Mouse (Mus musculus): ENCODE measurements around the gene Hist1h2bk. TPM values are rescaled to one million over a fixed set of nuclear protein-coding genes. Genes with fewer than 3 reads are reported as not detected.
A peak's percentile ranks its signal among the peaks of the same experiment; 100 is the strongest.
"Not testable (repeated sequence)": the region's sequence is repeated elsewhere in the genome, so short reads cannot be mapped to it uniquely, and the experiment has no call there.

Gene Hist1h2bk
- total RNA-seq, 2 experiments from 2014 or later, result 18.0 to 23.9 TPM

DNA sequence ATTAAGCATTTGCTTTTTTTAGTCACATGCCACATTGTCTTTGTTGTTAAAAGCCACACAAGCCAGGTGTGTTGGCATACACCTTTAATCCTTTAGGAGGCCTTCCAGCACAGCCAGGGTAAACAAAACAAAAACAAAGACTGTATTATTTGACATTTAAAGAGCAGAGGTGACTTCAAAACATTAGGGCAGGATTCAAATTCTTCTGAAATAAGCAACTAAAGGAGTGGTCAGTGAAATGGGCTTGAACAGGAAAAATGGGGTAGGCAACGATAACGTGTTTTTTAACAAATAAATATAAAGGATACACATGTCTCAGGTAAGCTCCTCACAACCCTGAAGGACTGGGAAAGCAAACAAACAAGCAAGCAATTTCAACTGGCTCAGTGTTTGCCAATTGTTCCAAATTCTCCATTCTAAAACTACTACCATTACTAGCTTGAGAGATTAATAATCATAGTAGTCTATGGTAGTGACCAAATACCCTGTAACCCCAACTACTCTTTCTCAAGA lies 4.3 kb downstream of the Hist1h2bk start:
- DNase-seq (ENCODE audit: low spot score in 2 of 2), result no peak

DNA sequence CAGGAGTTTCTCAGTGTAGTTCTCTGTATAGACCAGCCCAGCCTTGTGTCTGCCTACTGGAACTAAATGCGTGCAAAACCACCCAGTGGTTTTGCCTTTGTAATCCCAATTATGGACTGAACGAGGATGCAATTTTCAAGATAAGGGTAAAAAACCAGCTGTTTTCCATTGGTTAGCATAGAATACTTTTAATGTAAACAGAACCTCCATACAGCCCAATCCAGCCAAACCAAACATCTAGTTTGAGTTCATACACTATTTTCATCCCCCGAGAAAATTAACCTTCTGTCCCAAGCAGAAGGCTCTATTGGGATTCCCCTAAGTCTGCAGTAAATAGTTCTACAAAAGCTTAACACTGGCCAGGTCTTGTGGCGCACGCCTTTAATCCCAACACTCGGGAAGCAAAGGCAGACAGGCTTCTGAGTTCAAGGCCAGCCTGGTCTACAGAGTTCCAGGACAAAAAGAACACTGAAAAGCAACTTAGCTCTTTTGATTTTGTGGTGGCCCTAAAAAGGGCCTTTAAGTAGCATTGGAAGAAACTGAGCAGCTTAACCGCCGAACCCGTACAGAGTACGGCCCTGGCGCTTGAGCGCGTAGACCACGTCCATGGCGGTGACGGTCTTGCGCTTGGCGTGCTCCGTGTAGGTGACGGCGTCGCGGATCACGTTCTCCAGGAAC lies 4.9 kb downstream of the Hist1h2bk start:
- DNase-seq (ENCODE audit: low spot score in 2 of 2), result no peak

- peak; percentile 92 to 94 for DNase-seq (ENCODE audit: low spot score in 2 of 2)
These were observed 5.5 kb downstream of the Hist1h2bk start, which contains the start of gene Hist1h4i for GRCm38 (mm10) chr13:22041142-22041536. Gene Hist1h4i, minus strand, starts transcription at chr13:22041362.

- no peak for DNase-seq (ENCODE audit: low spot score in 2 of 2)
These were observed 6.2 kb downstream of the Hist1h2bk start for GRCm38 (mm10) chr13:22041651-22042567.

- peak; percentile 64 to 80 for DNase-seq (ENCODE audit: low spot score in 2 of 2)
These were observed 7.2 kb downstream of the Hist1h2bk start, which contains the start of the genes Hist1h2ag and Hist1h2bj for GRCm38 (mm10) chr13:22042568-22043502. Gene Hist1h2ag, minus strand, starts transcription at chr13:22042944. Gene Hist1h2bj, plus strand, starts transcription at chr13:22043214.

DNA sequence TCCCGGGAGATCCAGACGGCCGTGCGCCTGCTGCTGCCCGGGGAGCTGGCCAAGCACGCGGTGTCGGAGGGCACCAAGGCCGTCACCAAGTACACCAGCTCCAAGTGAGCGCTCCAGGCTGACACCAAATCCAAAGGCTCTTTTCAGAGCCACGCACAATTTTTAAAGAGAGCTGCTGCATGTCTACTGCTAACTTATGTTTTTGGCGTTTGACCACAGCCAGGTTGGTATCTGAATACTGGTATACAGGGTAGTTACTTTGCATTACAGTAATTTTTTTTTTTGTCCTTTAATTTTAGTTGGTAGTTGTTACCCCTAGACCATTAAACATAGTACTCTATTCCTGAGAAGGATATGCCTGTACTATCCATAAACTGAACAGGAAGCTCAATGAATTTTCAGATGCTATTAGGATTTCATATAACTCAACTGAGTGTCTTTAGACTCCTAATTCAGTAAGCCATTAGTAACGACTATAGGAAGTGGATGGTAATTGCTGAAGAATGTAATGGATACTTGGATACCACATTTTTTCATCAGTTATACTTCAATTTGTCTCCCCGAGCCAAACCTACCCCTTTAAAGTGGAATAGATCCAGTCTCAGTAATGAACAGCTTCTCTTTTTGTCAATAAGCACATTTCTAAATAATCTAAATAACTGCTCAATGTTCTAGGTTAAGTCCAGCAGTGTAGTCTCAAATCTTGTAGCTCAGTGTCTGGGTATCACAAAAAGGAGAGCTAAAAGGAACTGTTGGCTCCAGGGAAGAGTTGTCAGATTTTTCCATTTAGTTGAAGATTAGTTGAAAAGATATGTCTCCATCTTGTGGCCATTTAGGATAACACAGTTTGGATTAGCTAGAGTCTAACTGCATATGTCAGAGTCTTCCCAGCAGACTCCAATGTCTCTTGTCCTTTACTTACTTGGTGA lies 8.1 kb downstream of the Hist1h2bk start:
- no peak for DNase-seq (ENCODE audit: low spot score in 2 of 2)

DNA sequence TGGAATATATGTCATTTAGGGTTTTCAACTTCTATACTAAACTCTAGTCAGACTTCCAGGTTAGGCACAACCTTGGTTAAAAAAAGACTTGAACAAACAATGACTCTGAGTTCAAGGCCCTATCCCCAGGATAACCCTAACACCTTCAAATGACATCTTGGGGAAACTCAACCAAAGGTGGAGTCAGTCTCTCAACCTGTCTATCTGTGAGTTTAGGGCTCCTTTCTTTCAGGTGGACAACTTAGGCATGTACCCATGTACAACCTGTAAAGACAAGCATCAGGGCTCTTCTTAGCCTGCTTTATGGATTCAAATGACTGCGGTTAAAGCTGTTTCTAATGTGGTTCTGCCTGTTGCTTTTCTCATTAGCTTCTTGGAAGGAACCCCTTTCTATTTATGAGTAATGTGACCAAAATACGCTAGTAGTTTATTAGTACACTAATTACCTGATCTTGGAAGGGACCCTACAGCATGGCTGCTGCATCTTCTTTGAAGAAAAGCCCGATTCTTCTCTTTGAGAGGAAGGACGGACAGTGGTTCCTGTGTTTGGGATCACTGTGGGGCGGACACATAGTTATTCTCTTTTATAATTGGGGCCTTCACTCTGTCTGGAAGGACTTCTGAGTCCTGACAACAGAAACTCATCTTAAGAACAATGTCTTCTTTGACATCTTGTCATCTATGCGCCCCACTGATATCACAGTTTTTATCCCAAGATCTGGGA lies 8.9 kb downstream of the Hist1h2bk start:
- no peak for DNase-seq (ENCODE audit: low spot score in 2 of 2)

- no peak for DNase-seq (ENCODE audit: low spot score in 2 of 2)
These were observed 9.6 kb downstream of the Hist1h2bk start for GRCm38 (mm10) chr13:22045311-22045710.

GRCm38 (mm10) chr13:22049041-22049440 lies 13.4 kb downstream of the Hist1h2bk start:
- no peak for DNase-seq (ENCODE audit: low spot score in 2 of 2)

GRCm38 (mm10) chr13:22049737-22050440 lies 14.2 kb downstream of the Hist1h2bk start:
- no peak for DNase-seq (ENCODE audit: low spot score in 2 of 2)

DNA sequence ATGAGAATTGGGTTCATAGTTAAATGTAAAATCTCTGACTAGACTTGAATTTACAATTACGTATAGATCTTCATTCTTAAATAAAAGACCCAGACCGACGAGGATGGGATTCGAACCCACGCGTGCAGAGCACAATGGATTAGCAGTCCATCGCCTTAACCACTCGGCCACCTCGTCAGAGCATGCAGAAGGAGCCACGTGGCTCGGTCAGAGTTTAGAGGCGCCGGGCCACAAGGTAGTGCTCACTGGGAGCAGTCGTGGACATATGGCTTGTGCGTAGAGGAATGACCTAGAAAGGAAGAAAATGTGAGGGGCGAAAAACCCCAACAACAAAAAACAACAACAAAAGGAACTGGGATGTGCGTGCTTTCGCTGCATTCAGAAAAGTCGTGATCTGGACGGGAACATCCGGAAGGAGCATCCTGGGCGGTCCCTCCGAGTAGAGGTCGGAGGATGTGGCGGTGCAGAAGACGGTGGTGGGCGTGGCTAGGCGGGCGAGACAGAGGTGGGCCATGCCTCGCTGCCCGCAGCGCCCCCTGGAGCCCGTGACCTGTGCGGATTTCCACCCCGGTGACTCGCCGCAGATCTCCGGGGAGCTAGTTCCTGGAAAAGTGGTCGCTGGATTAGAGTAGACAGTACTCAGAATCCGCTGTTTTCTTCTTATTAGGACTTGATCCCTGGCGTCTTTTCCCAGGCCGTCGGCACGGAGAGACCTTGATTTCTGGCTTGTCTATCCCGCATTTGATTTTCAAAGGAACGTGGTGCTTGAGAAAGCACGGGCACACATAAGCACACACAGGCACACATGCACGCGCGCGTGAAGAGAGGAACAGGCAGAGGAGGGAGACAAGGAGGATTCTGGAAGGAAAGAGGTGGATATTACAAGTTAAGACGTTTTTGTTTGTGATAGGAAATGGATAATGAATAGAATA lies 15.2 kb downstream of the Hist1h2bk start:
- peak; percentile 90 to 91 for DNase-seq (ENCODE audit: low spot score in 2 of 2)

- no peak for DNase-seq (ENCODE audit: low spot score in 2 of 2)
These were observed 15.8 kb downstream of the Hist1h2bk start for GRCm38 (mm10) chr13:22051523-22051859.

DNA sequence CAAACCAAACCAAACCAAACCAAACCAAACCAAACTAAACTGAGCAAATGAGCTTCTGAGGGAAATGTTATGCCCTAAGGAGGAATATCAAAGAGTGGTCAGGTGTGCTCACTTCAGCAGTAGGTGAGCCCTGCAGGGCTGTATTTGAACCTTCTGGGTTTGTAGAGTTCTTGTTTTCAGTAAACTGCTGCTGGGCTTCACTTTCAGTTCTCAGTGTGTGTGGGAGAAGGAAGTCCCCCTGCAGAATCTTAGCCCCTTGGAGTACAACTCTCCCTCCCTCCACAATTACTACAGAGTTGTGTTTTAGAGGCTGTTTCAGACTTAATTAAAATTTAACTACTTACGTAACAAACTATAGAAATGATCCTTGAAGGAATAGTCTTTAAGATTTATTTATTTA lies 18.1 kb downstream of the Hist1h2bk start:
- DNase-seq (ENCODE audit: low spot score in 2 of 2), result no peak

GRCm38 (mm10) chr13:22061422-22061821 lies 25.8 kb downstream of the Hist1h2bk start:
- no peak for DNase-seq (ENCODE audit: low spot score in 2 of 2)

- DNase-seq (ENCODE audit: low spot score in 2 of 2), result no peak
These were observed 27.8 kb downstream of the Hist1h2bk start for GRCm38 (mm10) chr13:22063468-22063867.

DNA sequence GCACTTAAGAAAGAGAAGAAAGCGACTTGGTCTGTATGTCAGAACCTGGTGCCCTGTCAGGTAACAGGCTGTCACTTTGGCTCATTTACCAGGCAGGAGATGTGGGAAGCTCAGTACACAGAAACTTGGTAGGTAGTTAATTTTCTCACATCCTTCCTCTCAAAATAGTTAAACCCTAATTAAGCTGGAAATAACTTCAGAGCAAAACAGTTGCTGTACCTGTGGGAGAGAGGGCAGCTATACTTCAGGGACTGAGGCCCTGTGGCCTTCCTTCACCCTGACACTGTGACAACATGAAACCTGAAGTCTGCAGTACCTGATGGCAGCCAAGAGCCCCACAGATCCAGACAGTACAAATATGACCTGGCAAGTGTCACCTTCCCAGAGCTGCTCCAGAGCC lies 48.5 kb downstream of the Hist1h2bk start, which contains the start of gene Vmn1r188:
Gene Vmn1r188 (plus strand): TSS at position 301 of the 400 bp plus-strand sequence.
- DNase-seq (ENCODE audit: low spot score in 2 of 2), result not testable (repeated sequence)
